Mouse (Mus musculus) CH12.LX (cell line): ENCODE measurements around the gene Zmym2. TPM values are rescaled to one million over a fixed set of nuclear protein-coding genes. Genes with fewer than 3 reads are reported as not detected.

Experiments
- DNase-seq: peaks from one replicate; pipeline ENCODE4 v3.0.0-alpha.2; 2013; ENCODE audit errors: extremely low read depth
- H3K27ac ChIP-seq: 2 replicates; pipeline ENCODE4 v1.5.1; 2012; ENCODE audit warnings: low read depth, mild to moderate bottlenecking, control low read depth, moderate library complexity; ENCODE audit not compliant: insufficient read depth
- H3K27me3 ChIP-seq: replicated peaks from 2 replicates; pipeline ENCODE3; 2012; ENCODE audit warnings: inconsistent platforms
- H3K36me3 ChIP-seq, 2 experiments: replicated peaks in 1 of 2; 2 replicates each; pipeline versions ENCODE3 to v1.6.1; 2012; ENCODE audit warnings: inconsistent platforms in 1 of 2, low read length in 1 of 2, mild to moderate bottlenecking in 1 of 2, mixed read lengths in 1 of 2, moderate library complexity in 1 of 2; ENCODE audit not compliant: control insufficient read depth in 1 of 2, insufficient read depth in 1 of 2
- H3K4me1 ChIP-seq, 2 experiments: 2 replicates each; pipeline ENCODE4 v1.6.1; 2012; ENCODE audit warnings: inconsistent platforms in 1 of 2, moderate library complexity in 1 of 2; ENCODE audit not compliant: insufficient read depth in 2 of 2, control insufficient read depth in 1 of 2
- H3K4me2 ChIP-seq: 2 replicates; pipeline ENCODE4 v1.6.1; 2012; ENCODE audit warnings: low read depth, mild to moderate bottlenecking, control low read depth; ENCODE audit not compliant: poor library complexity, insufficient read depth, severe bottlenecking
- H3K4me3 ChIP-seq, 3 experiments: fragments of 150-350 bp in 1 of 3; sonication (generic) in 1 of 3; replicated peaks in 1 of 3; 2 replicates each; pipeline versions ENCODE3 to v1.5.1; 2011 to 2012; ENCODE audit warnings: low read depth in 2 of 3, low read length in 2 of 3, mild to moderate bottlenecking in 2 of 3, moderate library complexity in 2 of 3, control low read depth in 1 of 3, improper control_type of control experiment in 1 of 3, inconsistent platforms in 1 of 3, mixed read lengths in 1 of 3; ENCODE audit not compliant: poor library complexity in 1 of 3
- H3K79me2 ChIP-seq: replicated peaks from 2 replicates; pipeline ENCODE4 v1.6.1; 2012; ENCODE audit warnings: mild to moderate bottlenecking, moderate library complexity; ENCODE audit not compliant: control insufficient read depth, poor library complexity, insufficient read depth, severe bottlenecking; ENCODE audit errors: extremely low read depth
- H3K9ac ChIP-seq: 2 replicates; pipeline ENCODE4 v1.6.1; 2012; ENCODE audit warnings: low read depth, mild to moderate bottlenecking, control low read depth, moderate library complexity; ENCODE audit not compliant: insufficient read depth
- H3K9me3 ChIP-seq: replicated peaks from 2 replicates; pipeline ENCODE3; 2012; ENCODE audit warnings: low read length, inconsistent platforms, mixed read lengths
- CHD2 ChIP-seq: IDR thresholded peaks from 2 replicates; pipeline ENCODE4 v1.6.1; 2011; ENCODE audit warnings: low read length, improper control_type of control experiment
- CTCF ChIP-seq, 2 experiments: IDR thresholded peaks in 1 of 2; conservative IDR thresholded peaks in 1 of 2; 2 replicates each; pipeline ENCODE4 v1.5.1; 2011 to 2012; ENCODE audit warnings: low read depth in 2 of 2, low read length in 2 of 2, improper control_type of control experiment in 1 of 2, inconsistent platforms in 1 of 2, mild to moderate bottlenecking in 1 of 2, moderate library complexity in 1 of 2
- E2F4 ChIP-seq: IDR thresholded peaks from 2 replicates; pipeline ENCODE4 v1.6.1; 2011; ENCODE audit warnings: low read depth, low read length, improper control_type of control experiment; ENCODE audit not compliant: insufficient replicate concordance
- ELF1 ChIP-seq: IDR thresholded peaks from 2 replicates; pipeline ENCODE4 v1.6.1; 2014; ENCODE audit warnings: low read depth, mild to moderate bottlenecking, inconsistent platforms, low read length, improper control_type of control experiment
- KAT2A ChIP-seq: IDR thresholded peaks from 2 replicates; pipeline ENCODE4 v1.6.1; 2012; ENCODE audit warnings: low read length, improper control_type of control experiment, inconsistent platforms; ENCODE audit not compliant: insufficient replicate concordance
- MAFK ChIP-seq: IDR thresholded peaks from 2 replicates; pipeline ENCODE4 v1.6.1; 2011; ENCODE audit warnings: low read length, improper control_type of control experiment; ENCODE audit not compliant: insufficient replicate concordance
- MAZ ChIP-seq: IDR thresholded peaks from 2 replicates; pipeline ENCODE4 v1.6.1; 2012; ENCODE audit warnings: low read depth, mild to moderate bottlenecking, inconsistent platforms, low read length, improper control_type of control experiment, moderate library complexity
- MEF2A ChIP-seq: IDR thresholded peaks from 2 replicates; pipeline ENCODE4 v1.6.1; 2014; ENCODE audit warnings: low read depth, mild to moderate bottlenecking, inconsistent platforms, low read length, improper control_type of control experiment, borderline replicate concordance
- NRF1 ChIP-seq: IDR thresholded peaks from 2 replicates; pipeline ENCODE4 v1.6.1; 2014; ENCODE audit warnings: low read depth, mild to moderate bottlenecking, inconsistent platforms, low read length, improper control_type of control experiment, moderate library complexity
- PAX5 ChIP-seq: IDR thresholded peaks from 2 replicates; pipeline ENCODE4 v1.6.1; 2012; ENCODE audit warnings: low read length, inconsistent platforms, mixed read lengths
- POLR2A ChIP-seq: IDR thresholded peaks from 2 replicates; pipeline ENCODE4 v1.6.1; 2011; ENCODE audit warnings: low read depth, mild to moderate bottlenecking, improper control_type of control experiment, low read length
- RAD21 ChIP-seq: IDR thresholded peaks from 2 replicates; pipeline ENCODE4 v1.6.1; 2011; ENCODE audit warnings: low read depth, mild to moderate bottlenecking, low read length, improper control_type of control experiment, moderate library complexity
- RCOR1 ChIP-seq: conservative IDR thresholded peaks from 2 replicates; pipeline ENCODE4 v1.6.1; 2012; ENCODE audit warnings: low read depth, mild to moderate bottlenecking, inconsistent platforms, low read length, improper control_type of control experiment
- SIN3A ChIP-seq: IDR thresholded peaks from 2 replicates; pipeline ENCODE4 v1.6.1; 2012; ENCODE audit warnings: low read length, improper control_type of control experiment, inconsistent platforms
- SMC3 ChIP-seq: IDR thresholded peaks from 2 replicates; pipeline ENCODE4 v1.6.1; 2011; ENCODE audit warnings: low read depth, low read length, improper control_type of control experiment
- TCF12 ChIP-seq: IDR thresholded peaks from 2 replicates; pipeline ENCODE4 v1.6.1; 2014; ENCODE audit warnings: low read depth, mild to moderate bottlenecking, inconsistent platforms, low read length, improper control_type of control experiment
- UBTF ChIP-seq: IDR thresholded peaks from 2 replicates; pipeline ENCODE4 v1.6.1; 2012; ENCODE audit warnings: low read depth, mild to moderate bottlenecking, inconsistent platforms, low read length, improper control_type of control experiment, moderate library complexity
- USF2 ChIP-seq: conservative IDR thresholded peaks from 2 replicates; pipeline ENCODE4 v1.6.1; 2011; ENCODE audit warnings: low read depth, low read length, improper control_type of control experiment
- ZC3H11A ChIP-seq: IDR thresholded peaks from 2 replicates; pipeline ENCODE4 v1.6.1; 2012; ENCODE audit warnings: low read depth, mild to moderate bottlenecking, inconsistent platforms, low read length, improper control_type of control experiment
- ZMIZ1 ChIP-seq: IDR thresholded peaks from 2 replicates; pipeline ENCODE4 v1.6.1; 2012; ENCODE audit warnings: low read depth, mild to moderate bottlenecking, inconsistent platforms, low read length, improper control_type of control experiment
- ZNF384 ChIP-seq: IDR thresholded peaks from 2 replicates; pipeline ENCODE4 v1.6.1; 2012; ENCODE audit warnings: low read depth, low read length, improper control_type of control experiment, inconsistent platforms
- dilution Hi-C: fragments of 300-500 bp; cut with MboI; formaldehyde crosslinking; loops from 2 replicates; pipeline ENCODE4 v1.14.3; 2020; ENCODE audit warnings: low sequenced_read_pairs; ENCODE audit not compliant: extremely low pct_unique_long_range_greater_than_20kb, extremely low pct_ligation_motif_present
- in situ Hi-C: fragments of 300-500 bp; cut with MboI; formaldehyde crosslinking; loops from 3 replicates; pipeline ENCODE4 v1.14.3; 2019; ENCODE audit warnings: low sequenced_read_pairs, low pct_ligation_motif_present, low pct_unique_long_range_greater_than_20kb, mixed read lengths
- polyA plus RNA-seq: library from polyadenylated mRNA; unstranded; fragments of >175 nt; gene quantifications from 2 replicates; pipeline ENCODE4 v1.2.1, GENCODE M21; 2012; ENCODE audit warnings: low read depth; ENCODE audit not compliant: insufficient read length
- total RNA-seq, 2 experiments: library from RNA; depleted of rRNA; stranded (reverse); fragments of 300-350 nt in 1 of 2; fragments of >200 nt in 1 of 2; gene quantifications; 2 replicates each; pipeline ENCODE4 v1.2.3; 2012 to 2014

The Zmym2 gene
- total and polyA plus RNA-seq, 3 experiments: 15.1 to 40.5 (median 21.1) TPM

GRCm38 (mm10) chr14:56954393-56954792, 67.9 kb downstream of the Zmym2 start:
- H3K4me2 ChIP-seq: no peak overlapping the region
- dilution Hi-C loops: no loop called here
- no peak for DNase-seq
- no peak overlapping the region for H3K4me3 ChIP-seq
- TF ChIP-seq CHD2: no peak
- no peak for TF ChIP-seq RCOR1
- no peak for TF ChIP-seq MAFK
- no peak for TF ChIP-seq TCF12
- no peak for TF ChIP-seq POLR2A
- TF ChIP-seq ZC3H11A: no peak
- TF ChIP-seq ZNF384: no peak
- TF ChIP-seq UBTF: no peak
- no peak for TF ChIP-seq PAX5
- no peak for TF ChIP-seq RAD21
- TF ChIP-seq USF2: no peak
- no peak for TF ChIP-seq KAT2A
- no peak for TF ChIP-seq E2F4
- TF ChIP-seq NRF1: no peak
- no peak for TF ChIP-seq ZMIZ1
- TF ChIP-seq CTCF (conservative IDR thresholded peaks at IDR 0.05 in 1 of 2, IDR thresholded peaks at IDR 0.05 in 1 of 2; ENCODE audit: low read depth in 2 of 2, low read length in 2 of 2): no peak
- TF ChIP-seq, all 38 proteins: peak for 0
- no peak overlapping the region for H3K27ac ChIP-seq
- no peak overlapping the region for H3K9ac ChIP-seq
- no peaks in the 10 kb centered on the region for H3K79me2 ChIP-seq
- H3K4me1 ChIP-seq: no peaks in the 10 kb centered on the region
- no peaks in the 10 kb centered on the region for H3K27me3 ChIP-seq
- H3K9me3 ChIP-seq: no peaks in the 10 kb centered on the region
- peaks cover 29 to 72% of the 10 kb centered on the region in 2 experiments for H3K36me3 ChIP-seq
- in situ Hi-C loops: no loop called here

DNA sequence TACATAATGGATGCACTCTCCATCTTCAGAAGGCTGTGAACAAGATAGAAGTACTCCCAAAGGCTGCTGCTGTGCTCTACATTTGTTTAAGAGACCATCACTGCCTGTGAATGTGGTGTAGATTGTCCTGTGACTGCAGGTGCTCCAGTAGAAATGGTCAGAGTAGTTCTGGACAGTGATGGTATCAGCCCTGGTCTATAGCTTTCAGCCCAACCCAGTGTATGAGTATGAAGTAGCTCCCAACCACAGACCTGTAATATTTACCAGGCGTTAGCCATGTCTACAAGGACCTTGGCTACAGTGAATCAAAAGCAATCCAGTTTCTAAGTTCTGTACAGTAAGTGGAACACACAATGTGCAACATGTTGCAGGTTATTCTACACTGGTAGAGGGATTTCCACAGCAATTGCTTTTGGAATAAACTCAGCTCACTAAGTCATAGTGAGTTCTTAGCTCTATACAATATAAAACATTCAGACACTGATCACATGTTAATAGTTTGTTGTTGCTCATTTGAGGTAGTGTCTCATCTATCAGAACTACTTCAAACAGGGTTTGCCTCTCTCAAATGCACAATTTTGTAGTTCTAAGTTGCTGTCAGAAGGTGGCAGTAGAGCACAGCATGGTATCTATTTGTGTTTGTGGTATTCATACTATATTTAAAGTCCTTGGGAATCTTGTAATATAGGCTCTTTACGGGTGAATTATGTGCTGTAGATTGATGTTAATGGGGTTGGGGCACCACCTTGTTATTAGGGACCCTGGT, 77.7 kb downstream of the Zmym2 start:
- peak; percentile 50 for DNase-seq
- dilution Hi-C loops: no loop called here
- in situ Hi-C loops: no loop called here

More for the DNA sequence above, 77.7 kb downstream of the Zmym2 start:
- H3K27ac ChIP-seq: no peak overlapping the region
- H3K79me2 ChIP-seq: no peaks in the 10 kb centered on the region
- peaks cover 3 to 35% of the 10 kb centered on the region in 2 experiments for H3K36me3 ChIP-seq
- TF ChIP-seq ELF1 (no peak), RAD21 (peak; percentile 59), MEF2A (no peak), CTCF (conservative IDR thresholded peaks at IDR 0.05 in 1 of 2, IDR thresholded peaks at IDR 0.05 in 1 of 2; ENCODE audit: low read depth in 2 of 2, low read length in 2 of 2) (peak; percentile 45 to 74; a peak in 3 of 4 replicates), MAFK (no peak), MAZ (no peak), SMC3 (peak; percentile 67), SIN3A (no peak), ZC3H11A (no peak)
- TF ChIP-seq, all 38 proteins: peak for 3
- Histone ChIP-seq H3K4me2 (no peak overlapping the region), H3K9me3 (no peaks in the 10 kb centered on the region), H3K9ac (no peak overlapping the region), H3K4me3 (no peak overlapping the region), H3K27me3 (no peaks in the 10 kb centered on the region), H3K4me1 (no peaks in the 10 kb centered on the region)
